Mouse (Mus musculus): ENCODE measurements at regions not wholly inside any gene's neighbourhood (a gene's known extent, or its start where the extent isn't known, plus 50 kb on each side); places are given as distances from the start of the nearest gene placed in this dataset.

GRCm38 (mm10) chr12:25235071-25235470 lies 138.1 kb upstream of the Id2 start:
- no peak for TF ChIP-seq CTCF (conservative IDR thresholded peaks at IDR 0.05; ENCODE audit: low read length)
- no peak for TF ChIP-seq NANOG (IDR thresholded peaks at IDR 0.05; ENCODE audit: borderline replicate concordance, low read length)
